Mouse (Mus musculus): ENCODE measurements at regions not wholly inside any gene's neighbourhood (a gene's known extent, or its start where the extent isn't known, plus 50 kb on each side); places are given as distances from the start of the nearest gene placed in this dataset.

GRCm38 (mm10) chr8:8115595-8116429 lies 545.2 kb downstream of the Efnb2 start:
- TF ChIP-seq CTCF (IDR thresholded peaks at IDR 0.05; ENCODE audit: insufficient read depth, low read length) (no peak), POLR2A (IDR thresholded peaks at IDR 0.05; ENCODE audit: borderline replicate concordance, extremely low read depth, low read depth, low read length) (no peak)
